Mouse (Mus musculus) liver, adult 2 months (tissue): ENCODE results near the gene Cry1. TPM values are rescaled to one million over a fixed set of nuclear protein-coding genes. Genes with fewer than 3 reads are reported as not detected.

ENCODE experiments used
- DNase-seq: peaks from one replicate; pipeline ENCODE4 v3.0.0-alpha.2; 2011; ENCODE audit warnings: low read depth, low spot score; ENCODE audit errors: extremely low read depth
- H3K27ac ChIP-seq: fragments of 200-500 bp; replicated peaks from 2 replicates; pipeline ENCODE4 v1.5.1; 2012; ENCODE audit warnings: low read depth, mild to moderate bottlenecking, control low read depth, inconsistent platforms, low read length; ENCODE audit not compliant: insufficient read depth
- H3K27me3 ChIP-seq: fragments of 200-500 bp; 2 replicates; pipeline ENCODE4 v1.6.1; 2012; ENCODE audit warnings: mild to moderate bottlenecking, moderate library complexity, low read length, inconsistent platforms; ENCODE audit not compliant: control insufficient read depth, insufficient read depth
- H3K36me3 ChIP-seq: fragments of 200-500 bp; 2 replicates; pipeline ENCODE4 v1.6.1; 2012; ENCODE audit warnings: low read length, inconsistent platforms; ENCODE audit not compliant: control insufficient read depth, insufficient read depth
- H3K4me1 ChIP-seq: fragments of 200-500 bp; 2 replicates; pipeline ENCODE4 v1.6.1; 2011; ENCODE audit warnings: low read length; ENCODE audit not compliant: control insufficient read depth, insufficient read depth
- H3K4me3 ChIP-seq: fragments of 200-500 bp; 2 replicates; pipeline ENCODE4 v1.5.1; 2011; ENCODE audit warnings: low read depth, mild to moderate bottlenecking, control low read depth, low read length, moderate library complexity; ENCODE audit not compliant: insufficient read depth
- H3K79me2 ChIP-seq: fragments of 200-500 bp; 2 replicates; pipeline ENCODE4 v1.6.1; 2012; ENCODE audit warnings: inconsistent platforms, mild to moderate bottlenecking, low read length, moderate library complexity; ENCODE audit not compliant: control insufficient read depth, insufficient read depth
- H3K9ac ChIP-seq: fragments of 200-500 bp; 2 replicates; pipeline ENCODE4 v1.6.1; 2012; ENCODE audit warnings: low read depth, mild to moderate bottlenecking, control low read depth, inconsistent platforms, low read length
- CTCF ChIP-seq: fragments of 200-500 bp; IDR thresholded peaks from 2 replicates; pipeline ENCODE4 v1.5.1; 2011; ENCODE audit warnings: low read depth, low read length, control low read depth
- POLR2A ChIP-seq: fragments of 200-500 bp; IDR thresholded peaks from 2 replicates; pipeline ENCODE4 v1.6.1; 2011; ENCODE audit warnings: low read length, control low read depth; ENCODE audit not compliant: insufficient read depth; ENCODE audit errors: extremely low read depth
- WGBS: fragments of 180-500 bp; shearing (Covaris S2); methylation state at CpG from one replicate; pipeline ENCODE4 v1.1.7; 2018; 5-methylcytosine and 5-hydroxymethylcytosine counted together
- polyA plus RNA-seq: library from polyadenylated mRNA; depleted of rRNA; stranded (reverse); fragments of >200 nt; gene quantifications from 2 replicates; pipeline ENCODE4 v1.2.3, GENCODE M21; 2012
- total RNA-seq: library from RNA; depleted of rRNA; stranded (reverse); fragments of >200 nt; gene quantifications from 2 replicates; pipeline ENCODE4 v1.2.3, GENCODE M21; 2014

Cry1 gene
- total and polyA plus RNA-seq, 2 experiments = 3.0 to 5.2 TPM

- Histone ChIP-seq H3K27ac (peak overlapping the region; percentile 74), H3K4me1 (peaks cover 27% of the 10 kb centered on the region), H3K27me3 (no peaks in the 10 kb centered on the region), H3K79me2 (no peaks in the 10 kb centered on the region), H3K36me3 (no peaks in the 10 kb centered on the region), H3K9ac (no peak overlapping the region), H3K4me3 (no peak overlapping the region)
- TF ChIP-seq CTCF = no peak
- TF ChIP-seq POLR2A = no peak
- no peak for DNase-seq
These were observed 5.8 kb upstream of the Cry1 start for GRCm38 (mm10) chr10:85190652-85191051.

GRCm38 (mm10) chr10:85189966-85190365 is 5.1 kb upstream of the Cry1 start:
- 17% methylated on average over 5 of the region's 5 CpGs for WGBS
- TF ChIP-seq POLR2A (no peak), CTCF (no peak)
- H3K27ac ChIP-seq = peak overlapping the region; percentile 74
- no peaks in the 10 kb centered on the region for H3K79me2 ChIP-seq
- no peak overlapping the region for H3K4me3 ChIP-seq
- no peaks in the 10 kb centered on the region for H3K27me3 ChIP-seq
- peaks cover 27% of the 10 kb centered on the region for H3K4me1 ChIP-seq
- H3K9ac ChIP-seq = no peak overlapping the region
- peak; percentile 100 for DNase-seq
- no peaks in the 10 kb centered on the region for H3K36me3 ChIP-seq

- H3K27ac ChIP-seq = no peak overlapping the region
- no peak for DNase-seq
- H3K36me3 ChIP-seq = no peaks in the 10 kb centered on the region
- peaks cover 11% of the 10 kb centered on the region; the same call in 1 of the 2 replicates for H3K79me2 ChIP-seq
- no peak overlapping the region for H3K9ac ChIP-seq
- WGBS = 97% methylated on average over 2 of the region's 2 CpGs
- H3K4me1 ChIP-seq = peaks cover 34% of the 10 kb centered on the region
- H3K27me3 ChIP-seq = no peaks in the 10 kb centered on the region
- TF ChIP-seq POLR2A (no peak), CTCF (no peak)
- no peak overlapping the region for H3K4me3 ChIP-seq
These were observed 1.6 kb upstream of the Cry1 start for GRCm38 (mm10) chr10:85186499-85186794.

- TF ChIP-seq POLR2A (no peak), CTCF (no peak)
- DNase-seq = no peak
- peaks cover 33% of the 10 kb centered on the region for H3K4me1 ChIP-seq
- peaks cover 11% of the 10 kb centered on the region; the same call in 1 of the 2 replicates for H3K79me2 ChIP-seq
- peak overlapping the region; percentile 92 for H3K4me3 ChIP-seq
- H3K27me3 ChIP-seq = no peaks in the 10 kb centered on the region
- H3K9ac ChIP-seq = peak overlapping the region; percentile 83
- peak overlapping the region; percentile 88 for H3K27ac ChIP-seq
- whole genome bisulfite sequencing = 34% methylated on average over 14 of the region's 14 CpGs
- H3K36me3 ChIP-seq = no peaks in the 10 kb centered on the region
These were observed 1.0 kb upstream of the Cry1 start for GRCm38 (mm10) chr10:85185639-85186498.

GRCm38 (mm10) chr10:85184201-85184963 is 482 bp downstream of the Cry1 start:
- H3K27ac ChIP-seq = peak overlapping the region; percentile 78
- peak; percentile 57 for DNase-seq
- peak overlapping the region; percentile 98 for H3K9ac ChIP-seq

More at GRCm38 (mm10) chr10:85184201-85184963, 482 bp downstream of the Cry1 start:
- Histone ChIP-seq H3K4me1 (peaks cover 25% of the 10 kb centered on the region), H3K36me3 (no peaks in the 10 kb centered on the region), H3K4me3 (peak overlapping the region; percentile 92), H3K79me2 (peaks cover 14% of the 10 kb centered on the region; the same call in 1 of the 2 replicates), H3K27me3 (no peaks in the 10 kb centered on the region)
- WGBS = under 1% methylated on average over 95 of the region's 95 CpGs
- 0 out of 2 replicates have a peak, but pooled peaks have one; percentile 6 for TF ChIP-seq CTCF
- no peak for TF ChIP-seq POLR2A
